ENCODE assay signal across 8 mouse cellular contexts in the genomic region with DNA sequence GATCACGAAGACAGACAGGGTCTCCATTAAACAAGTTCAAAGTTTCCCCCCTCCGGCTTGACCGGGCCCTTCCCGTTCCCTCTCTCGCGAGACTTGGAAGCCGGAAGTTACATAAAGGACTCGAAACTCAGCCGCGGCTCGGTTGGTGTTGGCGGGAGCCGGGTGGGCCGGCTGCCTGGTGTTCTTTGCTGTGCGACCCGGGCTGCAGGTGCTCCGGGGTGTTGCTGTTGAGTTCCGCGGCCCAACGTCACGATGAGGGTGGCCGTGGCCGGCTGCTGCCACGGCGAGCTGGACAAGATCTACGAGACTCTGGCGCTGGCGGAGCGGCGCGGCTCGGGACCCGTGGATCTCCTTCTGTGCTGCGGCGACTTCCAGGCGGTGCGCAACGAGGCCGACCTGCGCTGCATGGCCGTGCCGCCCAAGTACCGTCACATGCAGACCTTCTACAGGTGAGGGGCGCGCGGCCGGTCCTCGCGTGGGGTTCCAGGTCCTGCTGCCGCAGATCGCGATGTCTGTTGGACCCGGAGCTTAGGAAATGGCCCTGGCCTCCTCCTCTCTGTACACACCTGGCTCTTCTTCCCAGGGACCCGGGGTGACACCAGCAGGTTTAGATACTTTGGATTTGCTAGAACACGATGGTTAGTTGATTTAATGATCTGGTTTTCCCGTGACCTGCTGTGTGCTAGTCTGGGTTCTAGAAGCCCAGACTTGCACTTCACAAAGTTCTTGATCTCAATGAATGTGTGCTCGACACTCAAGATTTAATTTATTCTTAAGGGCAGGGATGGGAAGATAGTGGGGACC. TPM values are rescaled to one million over a fixed set of nuclear protein-coding genes. Genes with fewer than 3 reads are reported as not detected.
A peak's percentile ranks its signal among the peaks of the same experiment; 100 is the strongest.
DNase-seq lines count a peak whose midpoint lies in the region; ATAC-seq lines count a peak whose summit lies in the region.

Gene Dbr1 (plus strand): TSS at position 123 of the 804 bp plus-strand sequence.

- H3K36me3 ChIP-seq in hindbrain, embryonic 11.5 days (ENCODE audit: control insufficient read depth, insufficient read depth, low read length): no peaks in the 10 kb centered on the region

- H3K27me3 ChIP-seq in hindbrain, embryonic 11.5 days (ENCODE audit: control insufficient read depth, insufficient read depth, low read length): no peaks in the 10 kb centered on the region

- H3K4me1 ChIP-seq in hindbrain, embryonic 11.5 days (replicated peaks; ENCODE audit: control insufficient read depth, insufficient read depth, low read length): no peaks in the 10 kb centered on the region

- ATAC-seq in frontal cortex, adult (ENCODE audit: low TSS enrichment): peak; percentile 99
- ATAC-seq in hindbrain, embryonic 11.5 days (ENCODE audit: low FRiP score): peak; percentile 95

- under 1% methylated on average over 56 of the region's 57 CpGs for WGBS in hindbrain, embryonic 11.5 days

- H3K4me2 ChIP-seq in hindbrain, embryonic 11.5 days (replicated peaks; ENCODE audit: low read depth, low read length): peak within 1 kb of the TSS; percentile 58

- peak within 1 kb of the TSS; percentile 82 for H3K9ac ChIP-seq in hindbrain, embryonic 11.5 days (ENCODE audit: low read depth, low read length)

- peak within 1 kb of the TSS; percentile 19; the same call in 1 of the 2 replicates for H3K27ac ChIP-seq in hindbrain, embryonic 11.5 days (ENCODE audit: low read depth, low read length)

- DNase-seq in MEL-GATA-1-ER (ENCODE audit: extremely low read depth, low read depth): peak; percentile 78
- peak; percentile 90 for DNase-seq in cerebellum, adult 8-10 months
- DNase-seq in hindbrain, embryonic 11.5 days (ENCODE audit: low spot score): peak; percentile 93
- peak; percentile 89 to 92 for DNase-seq in layer of hippocampus, postnatal 10 days (ENCODE audit: low spot score in 2 of 2)
- DNase-seq in lung, postnatal 10 days: peak; percentile 96
- DNase-seq in ovary, postnatal 36 days (ENCODE audit: low spot score): peak; percentile 87
- peak; percentile 93 for DNase-seq in thymus, postnatal 25 days

- H3K9me3 ChIP-seq in hindbrain, embryonic 11.5 days (ENCODE audit: control insufficient read depth, low read length): no peaks in the 10 kb centered on the region

- peak within 1 kb of the TSS; percentile 73 for H3K4me3 ChIP-seq in hindbrain, embryonic 11.5 days (ENCODE audit: low read depth, low read length)

RNA-seq across cellular contexts. Expression of gene Dbr1, which starts in this region (rescaled TPM):
- polyA plus RNA-seq in hindbrain, embryonic 11.5 days (2014; fragmentation: Nextera tagmentation; extraction: Ambion mirVana): 27.2 and 31.8 TPM in 2 replicates
- 10 to 100 TPM; 12.4 to 13.0 TPM for total RNA-seq in layer of hippocampus, postnatal 10 days (2021)

Comparison
In these comparisons a context has a peak if more than half of its experiments do, and no peak if none do; other contexts are left out.
1. Peak in every context shown above with its lines: DNase-seq, ATAC-seq, H3K4me3 ChIP-seq and H3K27ac ChIP-seq.